Mouse (Mus musculus) MEL (cell line): ENCODE measurements around the gene Rbms2. TPM values are rescaled to one million over a fixed set of nuclear protein-coding genes. Genes with fewer than 3 reads are reported as not detected.
A peak's percentile ranks its signal among the peaks of the same experiment; 100 is the strongest.

ENCODE experiments used
- DNase-seq: peaks from one replicate; pipeline ENCODE4 v3.0.0; 2011; ENCODE audit warnings: low read depth, low spot score
- H3K27ac ChIP-seq: 2 replicates; pipeline ENCODE4 v1.5.1; 2012; ENCODE audit warnings: low read depth, mild to moderate bottlenecking, control low read depth, low read length, moderate library complexity; ENCODE audit not compliant: control insufficient read depth
- H3K27me3 ChIP-seq, 2 experiments: fragments of 150-350 bp in 1 of 2; sonication (generic) in 1 of 2; 2 replicates each; pipeline ENCODE4 v1.6.1; 2012; ENCODE audit warnings: low read length in 2 of 2, mild to moderate bottlenecking in 2 of 2, improper control_type of control experiment in 1 of 2, moderate library complexity in 1 of 2; ENCODE audit not compliant: insufficient read depth in 2 of 2, control insufficient read depth in 1 of 2
- H3K36me3 ChIP-seq, 2 experiments: 2 replicates each; pipeline ENCODE4 v1.6.1; 2012 to 2014; ENCODE audit warnings: low read length in 2 of 2, improper control_type of control experiment in 1 of 2, inconsistent platforms in 1 of 2, mild to moderate bottlenecking in 1 of 2; ENCODE audit not compliant: insufficient read depth in 2 of 2, control insufficient read depth in 1 of 2
- H3K4me1 ChIP-seq, 2 experiments: fragments of 150-350 bp in 1 of 2; sonication (generic) in 1 of 2; 2 replicates each; pipeline ENCODE4 v1.6.1; 2012; ENCODE audit warnings: low read length in 2 of 2, improper control_type of control experiment in 1 of 2, mild to moderate bottlenecking in 1 of 2; ENCODE audit not compliant: insufficient read depth in 2 of 2, control insufficient read depth in 1 of 2
- H3K4me3 ChIP-seq, 2 experiments: fragments of 150-350 bp in 1 of 2; sonication (generic) in 1 of 2; 2 replicates each; pipeline ENCODE4 v1.5.1; 2012; ENCODE audit warnings: low read depth in 2 of 2, low read length in 2 of 2, mild to moderate bottlenecking in 2 of 2, moderate library complexity in 2 of 2, control low read depth in 1 of 2, improper control_type of control experiment in 1 of 2; ENCODE audit not compliant: control insufficient read depth in 1 of 2, insufficient read depth in 1 of 2
- H3K79me2 ChIP-seq: 2 replicates; pipeline ENCODE4 v1.6.1; 2012; ENCODE audit warnings: mild to moderate bottlenecking, low read length, moderate library complexity; ENCODE audit not compliant: control insufficient read depth, poor library complexity, insufficient read depth
- H3K9ac ChIP-seq: 2 replicates; pipeline ENCODE4 v1.6.1; 2012; ENCODE audit warnings: low read depth, mild to moderate bottlenecking, control low read depth, low read length, moderate library complexity; ENCODE audit not compliant: control insufficient read depth, poor library complexity, severe bottlenecking
- H3K9me3 ChIP-seq: fragments of 150-350 bp; sonication (generic); replicated peaks from 2 replicates; pipeline ENCODE4 v1.6.1; 2012; ENCODE audit warnings: mild to moderate bottlenecking, low read length, improper control_type of control experiment, moderate library complexity; ENCODE audit not compliant: insufficient read depth
- BHLHE40 ChIP-seq: IDR thresholded peaks from 2 replicates; pipeline ENCODE4 v1.6.1; 2012; ENCODE audit warnings: low read depth, mild to moderate bottlenecking, inconsistent platforms, low read length, improper control_type of control experiment, borderline replicate concordance
- CHD2 ChIP-seq: IDR thresholded peaks from 2 replicates; pipeline ENCODE4 v1.6.1; 2011; ENCODE audit warnings: low read length, improper control_type of control experiment
- EP300 ChIP-seq, 2 experiments: IDR thresholded peaks; 2 replicates each; pipeline ENCODE4 v1.6.1; 2011; ENCODE audit warnings: improper control_type of control experiment in 2 of 2, low read length in 2 of 2, low read depth in 1 of 2, mild to moderate bottlenecking in 1 of 2
- ETS1 ChIP-seq: IDR thresholded peaks from 2 replicates; pipeline ENCODE4 v1.6.1; 2012; ENCODE audit warnings: low read depth, mild to moderate bottlenecking, inconsistent platforms, low read length, improper control_type of control experiment, moderate library complexity
- GATA1 ChIP-seq: IDR thresholded peaks from 2 replicates; pipeline ENCODE4 v1.6.1; 2011; ENCODE audit warnings: low read depth, low read length, improper control_type of control experiment
- JUND ChIP-seq: IDR thresholded peaks from 2 replicates; pipeline ENCODE4 v1.6.1; 2011; ENCODE audit warnings: low read depth, mild to moderate bottlenecking, improper control_type of control experiment, low read length
- KAT2A ChIP-seq: conservative IDR thresholded peaks from 2 replicates; pipeline ENCODE4 v1.6.1; 2012; ENCODE audit warnings: low read depth, low read length, improper control_type of control experiment, inconsistent platforms
- MAFK ChIP-seq: IDR thresholded peaks from 2 replicates; pipeline ENCODE4 v1.6.1; 2011; ENCODE audit warnings: low read depth, mild to moderate bottlenecking, low read length, improper control_type of control experiment, borderline replicate concordance
- MXI1 ChIP-seq: IDR thresholded peaks from 2 replicates; pipeline ENCODE4 v1.6.1; 2011; ENCODE audit warnings: mild to moderate bottlenecking, low read depth, low read length, improper control_type of control experiment
- MYC ChIP-seq: IDR thresholded peaks from 2 replicates; pipeline ENCODE4 v1.6.1; 2011; ENCODE audit warnings: low read depth, mild to moderate bottlenecking, low read length, improper control_type of control experiment, moderate library complexity
- NRF1 ChIP-seq: IDR thresholded peaks from 2 replicates; pipeline ENCODE4 v1.6.1; 2014; ENCODE audit warnings: low read depth, mild to moderate bottlenecking, inconsistent platforms, low read length, improper control_type of control experiment, moderate library complexity; ENCODE audit not compliant: poor library complexity, insufficient read depth, severe bottlenecking
- POLR2AphosphoS2 ChIP-seq: IDR thresholded peaks from 2 replicates; pipeline ENCODE4 v1.6.1; 2011; ENCODE audit warnings: low read length, improper control_type of control experiment
- SIN3A ChIP-seq: IDR thresholded peaks from 2 replicates; pipeline ENCODE4 v1.6.1; 2012; ENCODE audit warnings: low read length, improper control_type of control experiment, inconsistent platforms
- SMC3 ChIP-seq: IDR thresholded peaks from 2 replicates; pipeline ENCODE4 v1.6.1; 2011; ENCODE audit warnings: low read depth, low read length, improper control_type of control experiment
- UBTF ChIP-seq: IDR thresholded peaks from 2 replicates; pipeline ENCODE4 v1.6.1; 2012; ENCODE audit warnings: low read depth, mild to moderate bottlenecking, inconsistent platforms, low read length, improper control_type of control experiment, moderate library complexity, borderline replicate concordance; ENCODE audit not compliant: insufficient read depth
- USF1 ChIP-seq: IDR thresholded peaks from 2 replicates; pipeline ENCODE4 v1.6.1; 2014; ENCODE audit warnings: low read depth, mild to moderate bottlenecking, inconsistent platforms, low read length, improper control_type of control experiment, moderate library complexity
- USF2 ChIP-seq, 2 experiments: IDR thresholded peaks; 2 replicates each; pipeline ENCODE4 v1.6.1; 2011 to 2012; ENCODE audit warnings: improper control_type of control experiment in 2 of 2, low read length in 2 of 2, borderline replicate concordance in 1 of 2, inconsistent platforms in 1 of 2, low read depth in 1 of 2, mild to moderate bottlenecking in 1 of 2; ENCODE audit not compliant: insufficient read depth in 1 of 2
- ZMIZ1 ChIP-seq: IDR thresholded peaks from 2 replicates; pipeline ENCODE4 v1.6.1; 2012; ENCODE audit warnings: low read depth, mild to moderate bottlenecking, inconsistent platforms, low read length, improper control_type of control experiment, moderate library complexity
- ZNF384 ChIP-seq: IDR thresholded peaks from 2 replicates; pipeline ENCODE4 v1.6.1; 2012; ENCODE audit warnings: low read depth, mild to moderate bottlenecking, inconsistent platforms, low read length, improper control_type of control experiment
- polyA plus RNA-seq, 2 experiments: library from polyadenylated mRNA; stranded (reverse) in 1 of 2; unstranded in 1 of 2; fragments of >175 nt in 1 of 2; fragments of >200 nt in 1 of 2; gene quantifications; 2 replicates each; pipeline versions ENCODE4 v1.2.1 to v1.2.4; 2012; ENCODE audit warnings: low replicate concordance in 2 of 2, low read depth in 1 of 2; ENCODE audit not compliant: insufficient read length in 2 of 2, insufficient read depth in 1 of 2, missing spikeins in 1 of 2
- total RNA-seq: library from RNA; depleted of rRNA; stranded (reverse); fragments of 300-350 nt; gene quantifications from 2 replicates; pipeline ENCODE4 v1.2.3, GENCODE M21; 2012

Gene Rbms2
- total and polyA plus RNA-seq, 3 experiments = 5.1 to 23.5 TPM; not detected in 1

DNA sequence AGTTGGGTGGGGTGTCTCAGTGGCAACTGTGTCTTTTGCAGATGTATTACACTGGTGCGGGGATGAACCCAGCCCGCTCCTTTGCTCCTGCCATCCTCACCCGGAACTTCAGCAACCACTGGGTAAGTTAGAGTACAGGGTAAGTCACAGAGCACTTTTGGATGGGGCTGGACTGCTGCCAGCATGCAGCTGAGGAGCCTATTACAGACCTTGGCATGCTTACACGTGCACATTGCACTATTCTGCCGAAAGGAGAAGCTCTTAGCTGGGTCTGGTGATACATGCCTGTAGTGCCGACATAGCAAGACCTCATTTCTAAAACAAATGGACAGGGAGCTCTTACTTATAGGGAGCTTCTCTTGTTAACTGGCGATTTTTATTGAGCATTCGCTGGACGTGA lies 47.5 kb upstream of the Rbms2 start:
- no peak overlapping the region for H3K4me3 ChIP-seq
- H3K9me3 ChIP-seq = no peaks in the 10 kb centered on the region
- TF ChIP-seq USF2 (IDR thresholded peaks at IDR 0.05; ENCODE audit: borderline replicate concordance in 1 of 2, insufficient read depth in 1 of 2, low read depth in 1 of 2, low read length in 2 of 2) (no peak), BHLHE40 (peak; percentile 43), KAT2A (no peak), SMC3 (no peak), GATA1 (no peak), MXI1 (peak; percentile 56; the same call in 1 of the 2 replicates), EP300 (IDR thresholded peaks at IDR 0.05; ENCODE audit: low read depth in 1 of 2, low read length in 2 of 2) (no peak)
- H3K9ac ChIP-seq = 0 out of 2 replicates have a peak overlapping the region, but pooled peaks have one; percentile 8
- H3K27ac ChIP-seq = no peak overlapping the region
- no peaks in the 10 kb centered on the region for H3K27me3 ChIP-seq
- peaks cover 6% of the 10 kb centered on the region for H3K79me2 ChIP-seq
- peaks cover 3 to 11% of the 10 kb centered on the region in 2 experiments for H3K4me1 ChIP-seq
- DNase-seq = peak; percentile 63
- H3K36me3 ChIP-seq = peaks cover 0 to 8% of the 10 kb centered on the region in 2 experiments; a peak in 2 of 4 replicates

DNA sequence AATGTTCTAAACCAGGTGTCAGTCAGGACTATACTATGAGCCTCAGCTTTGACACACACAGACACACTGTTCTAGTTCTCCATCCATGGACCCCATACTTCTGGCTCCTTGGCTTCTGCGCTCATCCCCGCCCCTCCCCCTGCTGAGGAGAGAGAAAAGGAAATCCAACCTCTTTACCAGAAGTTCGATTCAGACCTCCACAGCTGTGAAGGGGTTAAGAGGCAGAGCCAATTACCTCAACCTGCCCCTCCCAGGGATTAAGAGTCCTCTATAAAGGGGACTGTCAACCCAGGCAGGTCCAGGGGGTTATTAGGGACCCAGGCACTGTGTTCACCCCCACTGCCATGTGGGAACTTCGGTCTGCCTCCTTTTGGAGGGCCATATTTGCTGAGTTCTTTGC lies 45.4 kb upstream of the Rbms2 start, which contains the start of gene Mip:
Mip (plus strand) TSS at position 301 of the 400 bp plus-strand sequence.
- H3K4me3 ChIP-seq = no peak within 1 kb of the TSS
- peaks cover 0 to 5% of the 10 kb centered on the region in 2 experiments; a peak in 2 of 4 replicates for H3K36me3 ChIP-seq
- H3K9me3 ChIP-seq = no peaks in the 10 kb centered on the region
- no peak within 1 kb of the TSS for H3K27ac ChIP-seq
- no peak within 1 kb of the TSS for H3K9ac ChIP-seq
- no peak for TF ChIP-seq POLR2AphosphoS2
- no peak for TF ChIP-seq NRF1
- TF ChIP-seq ZNF384 = no peak
- no peak for TF ChIP-seq EP300 (IDR thresholded peaks at IDR 0.05; ENCODE audit: low read depth in 1 of 2, low read length in 2 of 2)
- no peak for TF ChIP-seq CHD2
- TF ChIP-seq MAFK = no peak
- H3K4me1 ChIP-seq = peaks cover 3 to 5% of the 10 kb centered on the region in 2 experiments
- no peaks in the 10 kb centered on the region for H3K79me2 ChIP-seq
- no peaks in the 10 kb centered on the region for H3K27me3 ChIP-seq
- DNase-seq = no peak

DNA sequence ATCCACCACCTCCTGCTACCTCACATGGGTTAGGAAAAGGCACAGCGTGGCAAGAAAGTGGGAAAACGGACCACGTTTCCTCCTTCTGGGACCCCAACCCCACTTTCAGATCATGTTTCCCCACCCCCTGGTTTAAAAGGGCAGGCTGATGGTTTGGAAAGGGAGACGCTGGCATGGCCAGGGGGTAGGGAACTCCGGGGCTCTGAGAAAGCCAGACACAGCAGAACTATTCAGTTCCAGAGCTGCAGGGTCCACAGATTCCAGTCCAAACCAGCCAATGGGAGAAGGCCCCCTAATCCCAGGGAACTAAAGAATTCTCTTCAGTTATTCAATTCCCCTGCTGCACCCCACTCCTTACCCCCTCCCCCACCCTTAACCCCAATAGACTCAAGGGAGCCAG lies 45.0 kb upstream of the Rbms2 start:
- DNase-seq = no peak
- peaks cover 3 to 5% of the 10 kb centered on the region in 2 experiments; a peak in 3 of 4 replicates for H3K4me1 ChIP-seq

More for the DNA sequence above, 45.0 kb upstream of the Rbms2 start:
- no peaks in the 10 kb centered on the region for H3K79me2 ChIP-seq
- H3K27me3 ChIP-seq = no peaks in the 10 kb centered on the region
- H3K27ac ChIP-seq = no peak overlapping the region
- H3K9me3 ChIP-seq = no peaks in the 10 kb centered on the region
- no peak overlapping the region for H3K4me3 ChIP-seq
- no peak overlapping the region for H3K9ac ChIP-seq
- TF ChIP-seq JUND = no peak
- no peak for TF ChIP-seq UBTF
- TF ChIP-seq ETS1 = no peak
- TF ChIP-seq USF1 = no peak
- no peak for TF ChIP-seq KAT2A
- no peak for TF ChIP-seq ZMIZ1
- TF ChIP-seq MYC = no peak
- no peak for TF ChIP-seq SMC3
- TF ChIP-seq SIN3A = no peak
- no peak for TF ChIP-seq NRF1
- no peak for TF ChIP-seq CHD2
- H3K36me3 ChIP-seq = peaks cover 0 to 5% of the 10 kb centered on the region in 2 experiments; a peak in 2 of 4 replicates
